Mouse (Mus musculus) lung, embryonic 16.5 days (tissue): ENCODE data around the gene Stub1. TPM values are rescaled to one million over a fixed set of nuclear protein-coding genes. Genes with fewer than 3 reads are reported as not detected.

Source experiments
- ATAC-seq: fragments of 200-750 bp; cut with Nextera tagmentation; 2 replicates; pipeline ENCODE4 v1.8.0; 2017; ENCODE audit warnings: low read depth, mild to moderate bottlenecking, moderate library complexity
- H3K27ac ChIP-seq: fragments of 300-500 bp; sonication (generic); 2 replicates; pipeline ENCODE4 v1.5.1; 2014; ENCODE audit warnings: mild to moderate bottlenecking, control low read depth, low read length
- H3K27me3 ChIP-seq: fragments of 300-500 bp; sonication (generic); 2 replicates; pipeline ENCODE4 v1.6.1; 2014; ENCODE audit warnings: low read depth, low read length, mixed read lengths; ENCODE audit not compliant: control insufficient read depth, insufficient read depth
- H3K36me3 ChIP-seq: fragments of 300-500 bp; sonication (generic); 2 replicates; pipeline ENCODE4 v1.6.1; 2014; ENCODE audit warnings: low read length; ENCODE audit not compliant: control insufficient read depth, insufficient read depth
- H3K4me1 ChIP-seq: fragments of 300-500 bp; sonication (generic); replicated peaks from 2 replicates; pipeline ENCODE4 v1.6.1; 2014; ENCODE audit warnings: low read length, mixed read lengths; ENCODE audit not compliant: control insufficient read depth, insufficient read depth
- H3K4me2 ChIP-seq: fragments of 300-500 bp; sonication (generic); 2 replicates; pipeline ENCODE4 v1.6.1; 2014; ENCODE audit warnings: low read depth, low read length, control low read depth
- H3K4me3 ChIP-seq: fragments of 300-500 bp; sonication (generic); 2 replicates; pipeline ENCODE4 v1.5.1; 2014; ENCODE audit warnings: mild to moderate bottlenecking, low read length, control low read depth
- H3K9ac ChIP-seq: fragments of 300-500 bp; sonication (generic); 2 replicates; pipeline ENCODE4 v1.6.1; 2014; ENCODE audit warnings: low read length, control low read depth
- H3K9me3 ChIP-seq: fragments of 300-500 bp; sonication (generic); 2 replicates; pipeline ENCODE4 v1.6.1; 2016; ENCODE audit warnings: low read length; ENCODE audit not compliant: control insufficient read depth
- WGBS: fragments of 180-500 bp; shearing (Covaris S2); extraction: QIAGEN DNeasy Blood & Tissue Kit; methylation state at CpG from one replicate; pipeline ENCODE4 v1.1.7; 2014; 5-methylcytosine and 5-hydroxymethylcytosine counted together
- polyA plus RNA-seq: library from polyadenylated mRNA; unstranded; fragments of >200 nt; fragmentation: Nextera tagmentation; extraction: Ambion mirVana; gene quantifications from 2 replicates; pipeline ENCODE4 v1.2.1, GENCODE M21; 2015

The Stub1 gene
- polyA plus RNA-seq, 1 experiment from 2014 or later: 316 TPM

DNA sequence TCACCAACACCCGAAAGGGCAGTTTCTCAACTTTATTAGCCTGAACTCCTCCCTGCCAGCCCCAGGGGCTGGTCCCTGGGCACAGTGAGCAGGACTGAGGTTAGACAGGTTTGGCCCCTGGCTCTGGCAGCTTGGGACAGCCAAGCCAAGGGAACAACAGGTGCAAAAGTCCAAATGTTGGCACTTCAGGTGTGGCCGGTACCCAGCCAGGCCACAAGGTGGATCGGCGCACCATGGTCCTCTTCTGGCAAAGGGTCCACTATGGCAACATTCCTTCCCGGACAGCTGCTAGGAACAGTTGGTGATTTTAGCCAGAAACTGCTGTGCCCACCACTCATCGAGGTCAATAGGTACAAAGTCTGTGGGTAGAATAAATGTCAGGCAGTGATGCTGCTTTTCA is 30.5 kb upstream of the Stub1 start:
- Histone ChIP-seq H3K9ac (no peak overlapping the region), H3K4me3 (no peak overlapping the region), H3K27me3 (no peaks in the 10 kb centered on the region), H3K4me2 (no peak overlapping the region), H3K4me1 (peaks cover 17% of the 10 kb centered on the region), H3K36me3 (0 out of 2 replicates have a peak, but pooled peaks cover 3% of the 10 kb centered on the region), H3K9me3 (no peaks in the 10 kb centered on the region), H3K27ac (no peak overlapping the region)
- 80% methylated on average over 6 of the region's 6 CpGs for WGBS
- ATAC-seq: no peak

- no peak; the same call in 1 of the 2 replicates for ATAC-seq
- H3K36me3 ChIP-seq: 0 out of 2 replicates have a peak, but pooled peaks cover 3% of the 10 kb centered on the region
- peak overlapping the region; percentile 69 for H3K4me3 ChIP-seq
- no peaks in the 10 kb centered on the region for H3K9me3 ChIP-seq
- no peaks in the 10 kb centered on the region for H3K27me3 ChIP-seq
- peak overlapping the region; percentile 83 for H3K4me2 ChIP-seq
- peak overlapping the region; percentile 90 for H3K9ac ChIP-seq
- 11% methylated on average over 6 of the region's 6 CpGs for WGBS
- peaks cover 12% of the 10 kb centered on the region for H3K4me1 ChIP-seq
- peak overlapping the region; percentile 84 for H3K27ac ChIP-seq
Measured at GRCm38 (mm10) chr17:25861704-25862612, 28.8 kb upstream of the Stub1 start.

- no peaks in the 10 kb centered on the region for H3K27me3 ChIP-seq
- 0 out of 2 replicates have a peak, but pooled peaks cover 3% of the 10 kb centered on the region for H3K36me3 ChIP-seq
- WGBS: 2% methylated on average over 65 of the region's 65 CpGs
- no peaks in the 10 kb centered on the region for H3K9me3 ChIP-seq
- peak within 1 kb of the TSS; percentile 90 for H3K9ac ChIP-seq
- ATAC-seq: peak; percentile 96
- peak within 1 kb of the TSS; percentile 83 for H3K4me2 ChIP-seq
- peak within 1 kb of the TSS; percentile 69 for H3K4me3 ChIP-seq
- H3K27ac ChIP-seq: peak within 1 kb of the TSS; percentile 84
- H3K4me1 ChIP-seq: peaks cover 12% of the 10 kb centered on the region
Measured at GRCm38 (mm10) chr17:25860832-25861703, 27.9 kb upstream of the Stub1 start, which contains the start of gene Wdr90. Gene Wdr90, minus strand, starts transcription at chr17:25861501.

DNA sequence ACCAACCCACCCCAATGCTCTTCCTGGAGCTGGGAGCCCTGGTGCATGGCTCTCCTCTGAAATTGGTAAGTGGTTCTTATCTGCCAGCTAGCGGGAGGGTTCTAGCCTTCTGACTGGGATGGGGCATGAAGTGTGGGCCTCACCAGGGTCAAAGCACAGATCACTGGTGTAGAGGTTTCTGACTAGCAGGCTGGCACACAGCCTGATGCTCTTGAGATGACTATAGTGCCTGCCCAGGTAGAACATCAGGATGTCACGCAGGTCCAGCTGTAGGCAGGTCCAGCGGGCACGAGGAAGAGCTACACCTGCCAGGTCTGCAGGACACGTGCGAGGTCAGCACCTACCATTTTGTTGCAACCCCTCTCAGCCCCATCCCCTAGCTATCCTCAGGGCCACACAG is 27.0 kb upstream of the Stub1 start:
- 0 out of 2 replicates have a peak, but pooled peaks cover 3% of the 10 kb centered on the region for H3K36me3 ChIP-seq
- WGBS: 86% methylated on average over 6 of the region's 6 CpGs
- no peak for ATAC-seq
- peaks cover 12% of the 10 kb centered on the region for H3K4me1 ChIP-seq
- H3K27ac ChIP-seq: no peak overlapping the region
- H3K27me3 ChIP-seq: no peaks in the 10 kb centered on the region
- peak overlapping the region; percentile 83 for H3K4me2 ChIP-seq
- peak overlapping the region; percentile 90 for H3K9ac ChIP-seq
- peak overlapping the region; percentile 69 for H3K4me3 ChIP-seq
- no peaks in the 10 kb centered on the region for H3K9me3 ChIP-seq

DNA sequence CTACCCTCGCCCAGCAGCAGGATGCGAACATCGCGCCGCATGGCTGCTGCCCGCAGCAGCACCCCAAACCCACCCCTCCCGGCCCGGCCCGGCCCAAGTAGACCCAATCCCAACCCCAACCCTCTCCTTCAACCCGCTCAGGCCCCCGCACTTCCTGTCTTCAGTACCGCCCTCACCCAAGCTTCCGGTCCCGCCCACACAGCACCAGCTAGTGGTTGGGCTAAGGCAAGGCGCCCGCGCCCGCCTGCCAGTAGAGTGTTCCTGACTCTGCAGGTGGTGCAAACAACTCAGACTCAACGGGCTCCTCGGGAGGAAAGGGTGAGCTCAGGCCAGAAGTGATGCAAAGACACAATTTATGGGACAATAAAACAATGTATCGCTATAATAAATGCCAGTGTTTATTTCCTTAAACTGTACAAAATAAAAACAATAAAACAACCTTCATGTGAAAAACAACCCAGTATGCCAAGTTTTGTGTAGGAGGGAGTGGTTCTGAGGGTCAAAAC is 11.2 kb upstream of the Stub1 start, which contains the start of gene Rhot2:
Rhot2 (minus strand) TSS at position 456 of the 506 bp plus-strand sequence.
- peaks cover 27% of the 10 kb centered on the region for H3K36me3 ChIP-seq
- WGBS: under 1% methylated on average over 21 of the region's 21 CpGs
- peak; percentile 97 for ATAC-seq

DNA sequence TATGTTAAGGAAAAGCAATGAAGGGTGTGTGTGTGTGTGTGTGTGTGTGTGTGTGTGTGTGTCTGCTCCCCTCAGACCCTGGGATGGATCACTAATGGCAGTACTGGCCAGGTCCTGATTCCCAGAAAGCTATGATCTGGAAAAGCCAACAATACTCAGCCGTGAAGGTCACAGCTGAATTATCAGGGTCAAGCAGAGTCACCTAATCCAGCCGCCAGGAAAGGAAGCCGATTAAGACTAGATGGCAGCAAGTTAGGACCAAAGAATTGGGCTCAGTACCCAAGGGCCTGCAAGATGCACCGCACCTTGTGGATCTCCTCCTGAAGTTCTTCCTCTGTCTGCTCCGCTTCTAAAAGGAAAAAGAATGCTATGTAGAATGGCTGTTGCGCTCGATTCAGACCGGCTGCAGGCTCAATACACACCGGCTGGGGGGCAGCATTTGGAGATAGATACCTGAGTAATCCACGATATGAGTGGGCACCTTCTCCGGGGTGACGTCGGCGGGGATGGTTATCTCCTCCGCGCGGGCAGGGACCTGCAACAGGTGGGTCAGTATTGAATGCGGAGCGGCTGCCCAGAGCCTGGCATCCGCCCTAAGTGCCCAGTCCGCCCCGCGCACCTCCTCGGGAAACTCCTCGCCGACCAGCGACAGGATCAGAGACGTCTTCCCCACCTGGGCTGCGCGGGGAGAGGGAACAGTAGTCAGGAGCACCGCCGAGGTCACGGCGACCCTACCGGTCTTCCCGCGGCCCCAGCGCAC is 10.6 kb upstream of the Stub1 start:
- Histone ChIP-seq H3K9ac (peak overlapping the region; percentile 76), H3K4me3 (peak overlapping the region; percentile 81), H3K4me1 (peaks cover 12% of the 10 kb centered on the region), H3K4me2 (peak overlapping the region; percentile 87), H3K9me3 (no peaks in the 10 kb centered on the region), H3K27me3 (no peaks in the 10 kb centered on the region), H3K27ac (peak overlapping the region; percentile 67), H3K36me3 (peaks cover 29% of the 10 kb centered on the region)
- no peak for ATAC-seq
- WGBS: 1% methylated on average over 37 of the region's 38 CpGs

More for the DNA sequence above, 11.2 kb upstream of the Stub1 start, which contains the start of gene Rhot2:
- Histone ChIP-seq H3K27ac (peak within 1 kb of the TSS; percentile 67), H3K9me3 (no peaks in the 10 kb centered on the region), H3K4me2 (peak within 1 kb of the TSS; percentile 87), H3K27me3 (no peaks in the 10 kb centered on the region), H3K9ac (peak within 1 kb of the TSS; percentile 76), H3K4me1 (peaks cover 12% of the 10 kb centered on the region), H3K4me3 (peak within 1 kb of the TSS; percentile 81)

GRCm38 (mm10) chr17:25843122-25843521 is 9.9 kb upstream of the Stub1 start:
- Histone ChIP-seq H3K9ac (peak overlapping the region; percentile 76), H3K4me2 (peak overlapping the region; percentile 87; the same call in 1 of the 2 replicates), H3K36me3 (peaks cover 30% of the 10 kb centered on the region), H3K9me3 (no peaks in the 10 kb centered on the region), H3K27ac (no peak overlapping the region), H3K4me3 (peak overlapping the region; percentile 81), H3K4me1 (peaks cover 12% of the 10 kb centered on the region), H3K27me3 (no peaks in the 10 kb centered on the region)
- 88% methylated on average over 4 of the region's 4 CpGs for WGBS
- no peak for ATAC-seq

DNA sequence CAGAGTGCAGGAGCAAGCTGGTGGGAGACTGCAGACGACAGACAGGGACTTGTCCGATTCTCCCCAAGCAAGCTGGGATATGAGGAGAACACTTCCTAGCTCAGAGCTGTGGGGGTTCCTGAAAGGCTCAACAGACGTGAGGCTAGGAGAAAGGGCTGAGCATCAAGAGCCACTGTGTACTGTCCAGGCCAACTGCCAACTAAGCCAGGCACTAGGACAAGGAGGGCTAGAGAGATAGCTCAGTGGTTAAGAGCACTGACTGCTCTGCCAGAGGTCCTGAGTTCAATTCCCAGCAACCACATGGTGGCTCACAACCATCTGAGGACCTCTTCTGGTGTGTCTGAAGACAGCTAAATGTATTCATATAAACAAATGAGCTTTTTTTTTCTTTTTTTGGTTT is 9.3 kb upstream of the Stub1 start:
- no peak overlapping the region for H3K4me3 ChIP-seq
- ATAC-seq: no peak
- H3K4me2 ChIP-seq: no peak overlapping the region
- H3K36me3 ChIP-seq: peaks cover 31% of the 10 kb centered on the region
- peaks cover 12% of the 10 kb centered on the region for H3K4me1 ChIP-seq
- H3K27me3 ChIP-seq: no peaks in the 10 kb centered on the region
- H3K9ac ChIP-seq: no peak overlapping the region
- 79% methylated on average over 3 of the region's 3 CpGs for WGBS
- no peaks in the 10 kb centered on the region for H3K9me3 ChIP-seq
- H3K27ac ChIP-seq: no peak overlapping the region
